Mouse (Mus musculus) cerebellum, adult 2 months (tissue): ENCODE measurements around the gene Rac2. TPM values are rescaled to one million over a fixed set of nuclear protein-coding genes. Genes with fewer than 3 reads are reported as not detected.

Experiments used
- DNase-seq, 2 experiments: peaks; one replicate each; pipeline ENCODE4 v3.0.0; 2021
- H3K27ac ChIP-seq: fragments of 200-500 bp; 2 replicates; pipeline ENCODE4 v1.5.1; 2012; ENCODE audit warnings: low read length, control low read depth, inconsistent platforms; ENCODE audit not compliant: insufficient read depth
- H3K27me3 ChIP-seq: fragments of 200-500 bp; 2 replicates; pipeline ENCODE4 v1.6.1; 2012; ENCODE audit warnings: inconsistent platforms, mild to moderate bottlenecking, low read length, moderate library complexity; ENCODE audit not compliant: control insufficient read depth, insufficient read depth
- H3K4me1 ChIP-seq: fragments of 200-500 bp; 2 replicates; pipeline ENCODE4 v1.6.1; 2011; ENCODE audit warnings: low read length; ENCODE audit not compliant: control insufficient read depth, insufficient read depth
- H3K4me3 ChIP-seq: fragments of 200-500 bp; replicated peaks from 2 replicates; pipeline ENCODE3; 2011; ENCODE audit warnings: mild to moderate bottlenecking, low read depth, low read length, control low read depth; ENCODE audit not compliant: insufficient read depth
- CTCF ChIP-seq: fragments of 200-500 bp; IDR thresholded peaks from 2 replicates; pipeline ENCODE4 v1.5.1; 2011; ENCODE audit warnings: low read depth, mild to moderate bottlenecking, control low read depth, low read length, moderate library complexity, borderline replicate concordance; ENCODE audit not compliant: insufficient read depth
- POLR2A ChIP-seq: fragments of 200-500 bp; IDR thresholded peaks from 2 replicates; pipeline ENCODE4 v1.6.1; 2011; ENCODE audit warnings: low read length, control low read depth, borderline replicate concordance; ENCODE audit not compliant: insufficient read depth
- WGBS: fragments of 180-500 bp; shearing (Covaris S2); methylation state at CpG from one replicate; pipeline ENCODE4 v1.1.7; 2018; 5-methylcytosine and 5-hydroxymethylcytosine counted together
- polyA plus RNA-seq: library from polyadenylated mRNA; depleted of rRNA; stranded (reverse); fragments of >200 nt; gene quantifications from 2 replicates; pipeline ENCODE4 v1.2.3, GENCODE M21; 2012

Rac2 gene
- polyA plus RNA-seq, 1 experiment: 1.8 TPM

GRCm38 (mm10) chr15:78542767-78543303 is 29.7 kb downstream of the Rac2 start:
- 18% methylated on average over 7 of the region's 7 CpGs for WGBS
- peak overlapping the region; percentile 79 for H3K27ac ChIP-seq
- TF ChIP-seq POLR2A (no peak), CTCF (no peak)

GRCm38 (mm10) chr15:78542098-78542766 is 30.4 kb downstream of the Rac2 start:
- H3K4me1 ChIP-seq: peaks cover 51% of the 10 kb centered on the region
- H3K27ac ChIP-seq: peak overlapping the region; percentile 79
- peak; percentile 69 to 81 for DNase-seq
- TF ChIP-seq CTCF (no peak), POLR2A (no peak)
- H3K27me3 ChIP-seq: no peaks in the 10 kb centered on the region
- H3K4me3 ChIP-seq: peak overlapping the region; percentile 82
- 6% methylated on average over 3 of the region's 3 CpGs for WGBS

More at GRCm38 (mm10) chr15:78542767-78543303, 29.7 kb downstream of the Rac2 start:
- Histone ChIP-seq H3K4me1 (peaks cover 51% of the 10 kb centered on the region), H3K27me3 (no peaks in the 10 kb centered on the region), H3K4me3 (peak overlapping the region; percentile 82)
- peak; percentile 61 to 62 for DNase-seq

GRCm38 (mm10) chr15:78541606-78542005 is 31.0 kb downstream of the Rac2 start:
- no peak for TF ChIP-seq CTCF
- TF ChIP-seq POLR2A: no peak
- peak; percentile 78 to 88 for DNase-seq
- Histone ChIP-seq H3K4me3 (peak overlapping the region; percentile 4), H3K4me1 (peaks cover 51% of the 10 kb centered on the region), H3K27me3 (no peaks in the 10 kb centered on the region), H3K27ac (no peak overlapping the region; the same call in 1 of the 2 replicates)
- 8% methylated on average over 3 of the region's 3 CpGs for WGBS

- TF ChIP-seq CTCF (no peak), POLR2A (no peak)
- 29% methylated on average over 3 of the region's 3 CpGs for WGBS
- Histone ChIP-seq H3K4me1 (peaks cover 51% of the 10 kb centered on the region), H3K4me3 (no peak overlapping the region), H3K27ac (no peak overlapping the region), H3K27me3 (no peaks in the 10 kb centered on the region)
- no peak for DNase-seq
These were observed 31.5 kb downstream of the Rac2 start for GRCm38 (mm10) chr15:78541036-78541435.

- DNase-seq: peak in 1 of 2 experiments; percentile 13
- TF ChIP-seq POLR2A: no peak
- no peak for TF ChIP-seq CTCF
- H3K27me3 ChIP-seq: no peaks in the 10 kb centered on the region
- no peak overlapping the region for H3K4me3 ChIP-seq
- WGBS: 71% methylated on average over 10 of the region's 10 CpGs
- H3K27ac ChIP-seq: no peak overlapping the region
- H3K4me1 ChIP-seq: peaks cover 44% of the 10 kb centered on the region
These were observed 36.7 kb downstream of the Rac2 start for GRCm38 (mm10) chr15:78535723-78536421.

GRCm38 (mm10) chr15:78533346-78533835 is 39.2 kb downstream of the Rac2 start:
- WGBS: 11% methylated on average over 10 of the region's 10 CpGs
- H3K4me1 ChIP-seq: peaks cover 50% of the 10 kb centered on the region
- H3K27me3 ChIP-seq: no peaks in the 10 kb centered on the region
- peak overlapping the region; percentile 3; the same call in 1 of the 2 replicates for H3K27ac ChIP-seq
- H3K4me3 ChIP-seq: no peak overlapping the region
- DNase-seq: peak; percentile 74 to 89
- TF ChIP-seq CTCF (no peak), POLR2A (no peak)

- no peak for DNase-seq
- TF ChIP-seq CTCF: no peak
- TF ChIP-seq POLR2A: no peak
- Histone ChIP-seq H3K4me1 (peaks cover 46% of the 10 kb centered on the region), H3K4me3 (no peak overlapping the region), H3K27ac (peak overlapping the region; percentile 3; the same call in 1 of the 2 replicates), H3K27me3 (no peaks in the 10 kb centered on the region)
- WGBS: 54% methylated on average over 10 of the region's 10 CpGs
These were observed 39.8 kb downstream of the Rac2 start for GRCm38 (mm10) chr15:78532566-78533345.
